Mouse (Mus musculus): ENCODE results near the gene Ltb. TPM values are rescaled to one million over a fixed set of nuclear protein-coding genes. Genes with fewer than 3 reads are reported as not detected.

Gene Ltb
- polyA plus RNA-seq, 1 experiment from 2014 or later: 2.0 TPM

- Histone ChIP-seq H3K4me2 (ENCODE audit: low read depth, low read length) (no peak overlapping the region), H3K9ac (ENCODE audit: low read depth, low read length) (no peak overlapping the region), H3K27ac (replicated peaks; ENCODE audit: low read depth, low read length) (no peak overlapping the region), H3K36me3 (ENCODE audit: control insufficient read depth, insufficient read depth, low read length) (peaks cover 19% of the 10 kb centered on the region), H3K27me3 (replicated peaks; ENCODE audit: control insufficient read depth, insufficient read depth, low read length) (no peaks in the 10 kb centered on the region), H3K4me1 (ENCODE audit: control insufficient read depth, insufficient read depth, low read length) (peaks cover 22% of the 10 kb centered on the region), H3K4me3 (ENCODE audit: low read depth, low read length) (no peak overlapping the region), H3K9me3 (ENCODE audit: control insufficient read depth, low read length) (no peaks in the 10 kb centered on the region)
- DNase-seq (ENCODE audit: low spot score) (no peak), ATAC-seq (ENCODE audit: low read depth) (no peak)
- whole genome bisulfite sequencing: 80% methylated on average over 5 of the region's 5 CpGs
Observed at GRCm38 (mm10) chr17:35239700-35240099, 45.5 kb downstream of the Ltb start.

- DNase-seq (ENCODE audit: low spot score) (no peak), ATAC-seq (ENCODE audit: low read depth) (no peak)
- peaks cover 28% of the 10 kb centered on the region for H3K36me3 ChIP-seq (ENCODE audit: control insufficient read depth, insufficient read depth, low read length)
- peak overlapping the region; percentile 99 for H3K27ac ChIP-seq (replicated peaks; ENCODE audit: low read depth, low read length)
- 28% methylated on average over 12 of the region's 12 CpGs for WGBS
- peak overlapping the region; percentile 100 for H3K9ac ChIP-seq (ENCODE audit: low read depth, low read length)
- H3K4me3 ChIP-seq (ENCODE audit: low read depth, low read length): peak overlapping the region; percentile 96
- H3K4me2 ChIP-seq (ENCODE audit: low read depth, low read length): peak overlapping the region; percentile 86
- H3K9me3 ChIP-seq (ENCODE audit: control insufficient read depth, low read length): no peaks in the 10 kb centered on the region
- H3K27me3 ChIP-seq (replicated peaks; ENCODE audit: control insufficient read depth, insufficient read depth, low read length): no peaks in the 10 kb centered on the region
- H3K4me1 ChIP-seq (ENCODE audit: control insufficient read depth, insufficient read depth, low read length): peaks cover 21% of the 10 kb centered on the region
Observed at GRCm38 (mm10) chr17:35240384-35241304, 46.4 kb downstream of the Ltb start.

GRCm38 (mm10) chr17:35241305-35242014, 47.2 kb downstream of the Ltb start, which contains the start of gene Ddx39b:
Ddx39b (plus strand) TSS chr17:35241746.
- H3K27ac ChIP-seq (replicated peaks; ENCODE audit: low read depth, low read length): peak within 1 kb of the TSS; percentile 99
- H3K4me2 ChIP-seq (ENCODE audit: low read depth, low read length): peak within 1 kb of the TSS; percentile 86
- H3K36me3 ChIP-seq (ENCODE audit: control insufficient read depth, insufficient read depth, low read length): peaks cover 36% of the 10 kb centered on the region
- peaks cover 21% of the 10 kb centered on the region for H3K4me1 ChIP-seq (ENCODE audit: control insufficient read depth, insufficient read depth, low read length)
- peak within 1 kb of the TSS; percentile 96 for H3K4me3 ChIP-seq (ENCODE audit: low read depth, low read length)
- no peaks in the 10 kb centered on the region for H3K27me3 ChIP-seq (replicated peaks; ENCODE audit: control insufficient read depth, insufficient read depth, low read length)
- WGBS: under 1% methylated on average over 49 of the region's 69 CpGs
- peak; percentile 99 for DNase-seq (ENCODE audit: low spot score)
- ATAC-seq (ENCODE audit: low read depth): peak; percentile 93
- H3K9me3 ChIP-seq (ENCODE audit: control insufficient read depth, low read length): no peaks in the 10 kb centered on the region
- H3K9ac ChIP-seq (ENCODE audit: low read depth, low read length): peak within 1 kb of the TSS; percentile 100

GRCm38 (mm10) chr17:35242015-35242941, 48.0 kb downstream of the Ltb start:
- H3K4me2 ChIP-seq (ENCODE audit: low read depth, low read length): peak overlapping the region; percentile 86
- no peaks in the 10 kb centered on the region for H3K9me3 ChIP-seq (ENCODE audit: control insufficient read depth, low read length)
- peak overlapping the region; percentile 96 for H3K4me3 ChIP-seq (ENCODE audit: low read depth, low read length)
- DNase-seq (ENCODE audit: low spot score): peak; percentile 84
- H3K9ac ChIP-seq (ENCODE audit: low read depth, low read length): peak overlapping the region; percentile 100
- ATAC-seq (ENCODE audit: low read depth): peak; percentile 28
- H3K27ac ChIP-seq (replicated peaks; ENCODE audit: low read depth, low read length): peak overlapping the region; percentile 99
- peaks cover 45% of the 10 kb centered on the region for H3K36me3 ChIP-seq (ENCODE audit: control insufficient read depth, insufficient read depth, low read length)
- no peaks in the 10 kb centered on the region for H3K27me3 ChIP-seq (replicated peaks; ENCODE audit: control insufficient read depth, insufficient read depth, low read length)
- WGBS: under 1% methylated on average over 39 of the region's 55 CpGs
- peaks cover 21% of the 10 kb centered on the region for H3K4me1 ChIP-seq (ENCODE audit: control insufficient read depth, insufficient read depth, low read length)

GRCm38 (mm10) chr17:35243086-35243485, 48.8 kb downstream of the Ltb start:
- WGBS: 5% methylated on average over 16 of the region's 16 CpGs
- Histone ChIP-seq H3K4me3 (ENCODE audit: low read depth, low read length) (peak overlapping the region; percentile 96), H3K9ac (ENCODE audit: low read depth, low read length) (peak overlapping the region; percentile 100), H3K9me3 (ENCODE audit: control insufficient read depth, low read length) (no peaks in the 10 kb centered on the region), H3K27ac (replicated peaks; ENCODE audit: low read depth, low read length) (peak overlapping the region; percentile 99; the same call in 1 of the 2 replicates), H3K36me3 (ENCODE audit: control insufficient read depth, insufficient read depth, low read length) (peaks cover 53% of the 10 kb centered on the region), H3K4me2 (ENCODE audit: low read depth, low read length) (peak overlapping the region; percentile 86), H3K27me3 (replicated peaks; ENCODE audit: control insufficient read depth, insufficient read depth, low read length) (no peaks in the 10 kb centered on the region), H3K4me1 (ENCODE audit: control insufficient read depth, insufficient read depth, low read length) (peaks cover 21% of the 10 kb centered on the region)
- DNase-seq (ENCODE audit: low spot score) (peak; percentile 56), ATAC-seq (ENCODE audit: low read depth) (no peak)

- no peak for DNase-seq (ENCODE audit: low spot score)
- ATAC-seq (ENCODE audit: low read depth): no peak
- H3K4me3 ChIP-seq (ENCODE audit: low read depth, low read length): peak overlapping the region; percentile 96; the same call in 1 of the 2 replicates
- H3K36me3 ChIP-seq (ENCODE audit: control insufficient read depth, insufficient read depth, low read length): peaks cover 72% of the 10 kb centered on the region
- no peak overlapping the region for H3K27ac ChIP-seq (replicated peaks; ENCODE audit: low read depth, low read length)
- H3K4me2 ChIP-seq (ENCODE audit: low read depth, low read length): peak overlapping the region; percentile 86
- H3K9ac ChIP-seq (ENCODE audit: low read depth, low read length): peak overlapping the region; percentile 40; the same call in 1 of the 2 replicates
- H3K4me1 ChIP-seq (ENCODE audit: control insufficient read depth, insufficient read depth, low read length): peaks cover 21% of the 10 kb centered on the region
- H3K9me3 ChIP-seq (ENCODE audit: control insufficient read depth, low read length): no peaks in the 10 kb centered on the region
- no peaks in the 10 kb centered on the region for H3K27me3 ChIP-seq (replicated peaks; ENCODE audit: control insufficient read depth, insufficient read depth, low read length)
- 80% methylated on average over 2 of the region's 2 CpGs for WGBS
Observed at GRCm38 (mm10) chr17:35244999-35245398, 50.8 kb downstream of the Ltb start.
